Mouse (Mus musculus) kidney, postnatal 0 days (tissue): ENCODE measurements around the gene Arhgap4. TPM values are rescaled to one million over a fixed set of nuclear protein-coding genes. Genes with fewer than 3 reads are reported as not detected.

Source experiments
- ATAC-seq: fragments of 200-750 bp; cut with Nextera tagmentation; replicated peaks from 2 replicates; pipeline ENCODE4 v1.8.0; 2017; ENCODE audit warnings: low read depth, moderate number of reproducible peaks, moderate TSS enrichment, moderate library complexity; ENCODE audit not compliant: low FRiP score
- DNase-seq: peaks from one replicate; pipeline ENCODE4 v3.0.0-alpha.2; 2016; ENCODE audit warnings: low spot score
- H3K27ac ChIP-seq: fragments of 300-500 bp; sonication (generic); 2 replicates; pipeline ENCODE4 v1.5.1; 2014; ENCODE audit warnings: mild to moderate bottlenecking
- H3K27me3 ChIP-seq: fragments of 300-500 bp; sonication (generic); 2 replicates; pipeline ENCODE4 v1.6.1; 2014; ENCODE audit warnings: low read length, mixed read lengths; ENCODE audit not compliant: insufficient read depth
- H3K36me3 ChIP-seq: fragments of 300-500 bp; sonication (generic); 2 replicates; pipeline ENCODE4 v1.6.1; 2014; ENCODE audit warnings: low read length, mixed read lengths; ENCODE audit not compliant: insufficient read depth
- H3K4me1 ChIP-seq: fragments of 300-500 bp; sonication (generic); replicated peaks from 2 replicates; pipeline ENCODE4 v1.6.1; 2014; ENCODE audit warnings: antibody characterized with exemption, low read length, mixed read lengths; ENCODE audit not compliant: insufficient read depth
- H3K4me2 ChIP-seq: fragments of 300-500 bp; sonication (generic); 2 replicates; pipeline ENCODE4 v1.6.1; 2014; ENCODE audit warnings: mild to moderate bottlenecking, low read length, moderate library complexity, mixed read lengths
- H3K4me3 ChIP-seq: fragments of 300-500 bp; sonication (generic); replicated peaks from 2 replicates; pipeline ENCODE4 v1.5.1; 2014; ENCODE audit warnings: low read depth, low read length
- H3K9ac ChIP-seq: fragments of 300-500 bp; sonication (generic); 2 replicates; pipeline ENCODE4 v1.6.1; 2014; ENCODE audit warnings: low read depth, low read length
- H3K9me3 ChIP-seq: fragments of 300-500 bp; sonication (generic); replicated peaks from 2 replicates; pipeline ENCODE4 v1.6.1; 2016; ENCODE audit warnings: low read length, inconsistent platforms, mixed read lengths
- CTCF ChIP-seq: IDR thresholded peaks from 2 replicates; pipeline ENCODE4 v1.5.1; 2016; ENCODE audit warnings: antibody characterized with exemption, low read depth, mild to moderate bottlenecking, moderate library complexity
- WGBS: fragments of 180-500 bp; shearing (Covaris S2); extraction: QIAGEN DNeasy Blood & Tissue Kit; methylation state at CpG from one replicate; pipeline ENCODE4 v1.1.7; 2014; 5-methylcytosine and 5-hydroxymethylcytosine counted together
- polyA plus RNA-seq: library from polyadenylated mRNA; unstranded; fragments of >200 nt; fragmentation: Nextera tagmentation; extraction: Ambion mirVana; gene quantifications from 2 replicates; pipeline ENCODE4 v1.2.1, GENCODE M21; 2015

The Arhgap4 gene
- polyA plus RNA-seq: 2.8 and 3.1 TPM in 2 replicates

- peak within 1 kb of the TSS; percentile 63 for H3K9ac ChIP-seq
- TF ChIP-seq CTCF: no peak
- H3K9me3 ChIP-seq: no peaks in the 10 kb centered on the region
- ATAC-seq (peak; percentile 96), DNase-seq (peak; percentile 88)
- peak within 1 kb of the TSS; percentile 50 for H3K4me3 ChIP-seq
- 27% methylated on average over 43 of the region's 43 CpGs for WGBS
- no peaks in the 10 kb centered on the region for H3K27me3 ChIP-seq
- peak within 1 kb of the TSS; percentile 79 for H3K27ac ChIP-seq
- peak within 1 kb of the TSS; percentile 63 for H3K4me2 ChIP-seq
- no peaks in the 10 kb centered on the region for H3K36me3 ChIP-seq
- no peaks in the 10 kb centered on the region for H3K4me1 ChIP-seq
Measured at GRCm38 (mm10) chrX:73921823-73922549, at the start of gene Arhgap4, which contains the start of gene Naa10. Gene Arhgap4, minus strand, starts transcription at chrX:73921870. Gene Naa10, minus strand, starts transcription at chrX:73921944.

GRCm38 (mm10) chrX:73970781-73971180 is 49.1 kb upstream of the Arhgap4 start:
- Histone ChIP-seq H3K9me3 (no peaks in the 10 kb centered on the region), H3K27me3 (no peaks in the 10 kb centered on the region), H3K9ac (no peak overlapping the region), H3K36me3 (no peaks in the 10 kb centered on the region), H3K4me2 (no peak overlapping the region), H3K27ac (no peak overlapping the region), H3K4me3 (no peak overlapping the region), H3K4me1 (no peaks in the 10 kb centered on the region)
- ATAC-seq (no peak), DNase-seq (no peak)
- TF ChIP-seq CTCF: no peak

GRCm38 (mm10) chrX:73969729-73970128 is 48.1 kb upstream of the Arhgap4 start:
- Histone ChIP-seq H3K27ac (no peak overlapping the region), H3K4me2 (no peak overlapping the region), H3K9ac (no peak overlapping the region), H3K4me1 (no peaks in the 10 kb centered on the region), H3K36me3 (no peaks in the 10 kb centered on the region), H3K9me3 (no peaks in the 10 kb centered on the region), H3K4me3 (no peak overlapping the region), H3K27me3 (no peaks in the 10 kb centered on the region)
- TF ChIP-seq CTCF: no peak
- DNase-seq (no peak), ATAC-seq (no peak)
- 93% methylated on average over 2 of the region's 2 CpGs for WGBS

- H3K9ac ChIP-seq: no peak overlapping the region
- DNase-seq (no peak), ATAC-seq (no peak)
- H3K4me2 ChIP-seq: no peak overlapping the region
- H3K4me1 ChIP-seq: no peaks in the 10 kb centered on the region; the same call in 1 of the 2 replicates
- H3K27me3 ChIP-seq: no peaks in the 10 kb centered on the region
- no peaks in the 10 kb centered on the region for H3K36me3 ChIP-seq
- TF ChIP-seq CTCF: no peak
- H3K4me3 ChIP-seq: no peak overlapping the region
- 89% methylated on average over 1 of the region's 1 CpGs for WGBS
- no peaks in the 10 kb centered on the region for H3K9me3 ChIP-seq
- H3K27ac ChIP-seq: no peak overlapping the region
Measured at GRCm38 (mm10) chrX:73969167-73969566, 47.5 kb upstream of the Arhgap4 start.

GRCm38 (mm10) chrX:73967177-73968075 is 45.8 kb upstream of the Arhgap4 start:
- Histone ChIP-seq H3K27me3 (no peaks in the 10 kb centered on the region), H3K36me3 (no peaks in the 10 kb centered on the region), H3K4me2 (peak overlapping the region; percentile 63), H3K4me3 (peak overlapping the region; percentile 73), H3K4me1 (no peaks in the 10 kb centered on the region; the same call in 1 of the 2 replicates), H3K9ac (peak overlapping the region; percentile 80), H3K9me3 (no peaks in the 10 kb centered on the region), H3K27ac (peak overlapping the region; percentile 97)
- TF ChIP-seq CTCF: no peak
- WGBS: 23% methylated on average over 60 of the region's 60 CpGs
- peak; percentile 88 for ATAC-seq
- DNase-seq: peak; percentile 94
